Mouse (Mus musculus): Measurements from ENCODE around the gene Syde2. TPM values are rescaled to one million over a fixed set of nuclear protein-coding genes. Genes with fewer than 3 reads are reported as not detected.

Syde2 gene
- total and polyA plus RNA-seq, 3 experiments, result 12.4 to 24.1 TPM; not detected in 1

DNA sequence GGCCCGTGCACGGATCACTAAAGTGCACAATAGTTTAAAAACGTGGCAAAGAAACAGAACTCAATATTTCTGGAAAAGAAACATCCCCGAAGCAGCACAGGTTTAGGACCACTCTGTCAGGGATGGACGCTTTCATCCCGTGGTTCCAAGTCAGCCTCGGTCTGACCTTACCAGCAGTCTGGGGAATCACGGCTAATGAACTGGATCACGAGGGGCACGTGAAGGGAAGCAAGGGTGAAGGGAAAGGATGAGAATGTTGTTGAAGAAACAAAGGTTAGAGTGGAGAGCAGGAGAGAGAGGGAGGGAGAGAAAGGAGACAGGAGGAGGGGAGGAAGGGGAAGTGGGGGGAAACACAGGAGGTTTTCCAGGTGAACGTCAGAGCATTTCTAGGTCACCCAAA lies 58.4 kb downstream of the Syde2 start:
- H3K9ac ChIP-seq (ENCODE audit: control insufficient read depth, low read depth, low read length, poor library complexity, severe bottlenecking), result no peak overlapping the region
- no peak for DNase-seq (ENCODE audit: low read depth, low spot score)
- TF ChIP-seq NRF1 (IDR thresholded peaks at IDR 0.05; ENCODE audit: insufficient read depth, low read depth, low read length, poor library complexity, severe bottlenecking) (no peak), CHD2 (IDR thresholded peaks at IDR 0.05; ENCODE audit: low read length) (no peak), TCF12 (IDR thresholded peaks at IDR 0.05; ENCODE audit: low read depth, low read length) (no peak), CHD1 (IDR thresholded peaks at IDR 0.05; ENCODE audit: low read depth, low read length) (no peak)

DNA sequence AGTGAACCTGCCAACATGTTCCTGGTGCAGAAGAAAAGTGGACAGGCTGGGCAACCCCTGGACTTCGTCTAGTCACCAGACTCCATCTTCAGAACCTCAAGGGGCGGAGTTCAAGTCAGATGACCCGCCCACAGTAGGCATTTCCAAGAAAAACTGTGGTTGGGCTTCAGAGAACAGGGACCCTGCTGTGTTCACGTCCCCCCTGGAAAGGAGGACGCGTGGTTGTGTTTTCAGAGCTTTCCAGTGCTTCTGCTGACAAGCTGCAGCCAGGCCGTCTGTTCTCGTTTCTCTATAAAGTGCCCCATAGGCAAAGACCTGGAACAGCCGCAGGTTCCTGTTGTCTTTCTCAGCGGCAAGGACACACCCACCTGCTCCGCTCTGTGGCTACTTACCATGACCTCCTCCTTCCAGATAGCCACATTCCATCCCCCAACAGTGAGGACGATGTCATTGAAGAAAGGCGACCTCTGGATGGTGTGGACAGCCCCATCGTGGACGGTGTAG lies 60.1 kb downstream of the Syde2 start:
- H3K79me2 ChIP-seq (ENCODE audit: control insufficient read depth, insufficient read depth, low read length, poor library complexity), result no peaks in the 10 kb centered on the region
- no peaks in the 10 kb centered on the region for H3K9me3 ChIP-seq (replicated peaks; ENCODE audit: insufficient read depth, low read length)
- no peaks in the 10 kb centered on the region; a peak in 2 of 4 replicates for H3K27me3 ChIP-seq (ENCODE audit: control insufficient read depth in 1 of 2, insufficient read depth in 2 of 2, low read length in 2 of 2)
- no peak overlapping the region for H3K27ac ChIP-seq (ENCODE audit: control insufficient read depth, low read depth, low read length)
- peak overlapping the region; percentile 1 to 29; a peak in 2 of 4 replicates for H3K4me3 ChIP-seq (ENCODE audit: control insufficient read depth in 1 of 2, insufficient read depth in 1 of 2, low read depth in 2 of 2, low read length in 2 of 2)
- TF ChIP-seq MEF2A (IDR thresholded peaks at IDR 0.05; ENCODE audit: extremely low read depth, insufficient replicate concordance, low read depth, low read length, poor library complexity, severe bottlenecking), result no peak
- TF ChIP-seq MAX (IDR thresholded peaks at IDR 0.05; ENCODE audit: low read length), result no peak
- no peak for TF ChIP-seq KAT2A (conservative IDR thresholded peaks at IDR 0.05; ENCODE audit: low read depth, low read length)
- no peaks in the 10 kb centered on the region; a peak in 1 of 4 replicates for H3K36me3 ChIP-seq (ENCODE audit: control insufficient read depth in 1 of 2, insufficient read depth in 2 of 2, low read length in 2 of 2)
- no peak overlapping the region for H3K9ac ChIP-seq (ENCODE audit: control insufficient read depth, low read depth, low read length, poor library complexity, severe bottlenecking)
- peaks cover 0 to 5% of the 10 kb centered on the region in 2 experiments; a peak in 1 of 4 replicates for H3K4me1 ChIP-seq (ENCODE audit: control insufficient read depth in 1 of 2, insufficient read depth in 2 of 2, low read length in 2 of 2)
- DNase-seq (ENCODE audit: low read depth, low spot score), result no peak

More for the DNA sequence above, 58.4 kb downstream of the Syde2 start:
- no peaks in the 10 kb centered on the region; a peak in 1 of 4 replicates for H3K36me3 ChIP-seq (ENCODE audit: control insufficient read depth in 1 of 2, insufficient read depth in 2 of 2, low read length in 2 of 2)
- H3K27me3 ChIP-seq (ENCODE audit: control insufficient read depth in 1 of 2, insufficient read depth in 2 of 2, low read length in 2 of 2), result no peaks in the 10 kb centered on the region; a peak in 2 of 4 replicates
- no peaks in the 10 kb centered on the region for H3K9me3 ChIP-seq (replicated peaks; ENCODE audit: insufficient read depth, low read length)
- H3K27ac ChIP-seq (ENCODE audit: control insufficient read depth, low read depth, low read length), result no peak overlapping the region
- no peak overlapping the region for H3K4me3 ChIP-seq (ENCODE audit: control insufficient read depth in 1 of 2, insufficient read depth in 1 of 2, low read depth in 2 of 2, low read length in 2 of 2)
- peaks cover 0 to 2% of the 10 kb centered on the region in 2 experiments; a peak in 1 of 4 replicates for H3K4me1 ChIP-seq (ENCODE audit: control insufficient read depth in 1 of 2, insufficient read depth in 2 of 2, low read length in 2 of 2)
- no peaks in the 10 kb centered on the region for H3K79me2 ChIP-seq (ENCODE audit: control insufficient read depth, insufficient read depth, low read length, poor library complexity)

DNA sequence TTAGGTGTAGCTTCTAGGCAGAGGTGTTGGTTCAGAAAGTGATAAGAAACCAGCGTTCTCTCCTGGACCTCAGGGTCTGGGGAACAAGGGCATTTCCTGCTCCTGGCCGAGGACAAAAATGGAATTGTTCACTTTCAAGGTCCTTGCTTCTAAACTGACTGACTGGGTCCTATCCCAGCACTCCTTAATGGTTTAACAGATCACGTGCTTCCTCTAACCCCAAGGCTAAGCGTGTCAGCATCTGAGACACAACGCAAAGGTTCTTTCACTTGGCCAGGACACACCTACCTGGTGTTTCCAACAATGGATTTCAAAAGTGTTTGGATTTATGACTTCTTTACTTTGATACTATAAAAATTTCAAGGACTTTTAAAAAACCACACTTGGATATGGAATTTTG lies 62.3 kb downstream of the Syde2 start:
- no peak overlapping the region for H3K4me3 ChIP-seq (ENCODE audit: control insufficient read depth in 1 of 2, insufficient read depth in 1 of 2, low read depth in 2 of 2, low read length in 2 of 2)

More for the DNA sequence above, 62.3 kb downstream of the Syde2 start:
- no peak for TF ChIP-seq NELFE (IDR thresholded peaks at IDR 0.05; ENCODE audit: low read depth, low read length)
- no peak overlapping the region for H3K9ac ChIP-seq (ENCODE audit: control insufficient read depth, low read depth, low read length, poor library complexity, severe bottlenecking)
- no peaks in the 10 kb centered on the region for H3K79me2 ChIP-seq (ENCODE audit: control insufficient read depth, insufficient read depth, low read length, poor library complexity)
- H3K4me1 ChIP-seq (ENCODE audit: control insufficient read depth in 1 of 2, insufficient read depth in 2 of 2, low read length in 2 of 2), result peaks cover 0 to 8% of the 10 kb centered on the region in 2 experiments; a peak in 1 of 4 replicates
- H3K36me3 ChIP-seq (ENCODE audit: control insufficient read depth in 1 of 2, insufficient read depth in 2 of 2, low read length in 2 of 2), result no peaks in the 10 kb centered on the region; a peak in 1 of 4 replicates
- DNase-seq (ENCODE audit: low read depth, low spot score), result no peak
- peaks cover 0 to 2% of the 10 kb centered on the region in 2 experiments; a peak in 3 of 4 replicates for H3K27me3 ChIP-seq (ENCODE audit: control insufficient read depth in 1 of 2, insufficient read depth in 2 of 2, low read length in 2 of 2)
- H3K9me3 ChIP-seq (replicated peaks; ENCODE audit: insufficient read depth, low read length), result no peaks in the 10 kb centered on the region
- no peak overlapping the region for H3K27ac ChIP-seq (ENCODE audit: control insufficient read depth, low read depth, low read length)
